Mouse (Mus musculus): ENCODE measurements at regions not wholly inside any gene's neighbourhood (a gene's known extent, or its start where the extent isn't known, plus 50 kb on each side); places are given as distances from the start of the nearest gene placed in this dataset.
A peak's percentile ranks its signal among the peaks of the same experiment; 100 is the strongest.

DNA sequence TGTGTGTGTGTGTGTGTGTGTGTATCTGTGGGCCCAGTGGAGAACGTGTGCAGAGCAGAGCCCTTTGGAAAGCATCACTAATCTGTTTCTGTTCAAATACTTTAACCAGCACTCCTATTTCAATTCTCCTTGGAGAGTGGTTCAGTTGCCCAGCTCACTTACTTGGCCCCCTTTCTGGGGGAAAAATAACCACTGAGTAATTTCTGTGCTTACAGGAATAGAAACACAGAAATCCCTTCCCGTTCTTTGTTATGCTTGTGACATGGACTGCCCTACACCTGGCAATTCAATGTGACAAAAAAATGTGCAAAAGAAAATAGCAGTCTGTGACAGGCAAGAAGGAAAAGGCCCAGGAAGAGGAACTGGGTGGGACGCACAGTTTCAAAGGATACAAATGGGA is 249.7 kb downstream of the Btg1 start:
- Histone ChIP-seq H3K9me3 (ENCODE audit: low read length) (no peaks in the 10 kb centered on the region), H3K4me3 (ENCODE audit: low read depth, low read length) (no peak overlapping the region), H3K4me1 (ENCODE audit: insufficient read depth, low read length) (no peaks in the 10 kb centered on the region), H3K36me3 (ENCODE audit: insufficient read depth, low read length) (no peaks in the 10 kb centered on the region), H3K4me2 (ENCODE audit: low read depth, low read length, poor library complexity, severe bottlenecking) (no peak overlapping the region), H3K27me3 (ENCODE audit: insufficient read depth, low read length) (no peaks in the 10 kb centered on the region), H3K9ac (replicated peaks; ENCODE audit: low read length, poor library complexity, severe bottlenecking) (no peak overlapping the region), H3K27ac (ENCODE audit: low read depth, low read length) (no peak overlapping the region)
- DNase-seq (ENCODE audit: low spot score) (no peak), ATAC-seq (ENCODE audit: low FRiP score) (no peak)
- no peak for TF ChIP-seq CTCF (IDR thresholded peaks at IDR 0.05)
- WGBS: 67% methylated on average over 3 of the region's 3 CpGs

DNA sequence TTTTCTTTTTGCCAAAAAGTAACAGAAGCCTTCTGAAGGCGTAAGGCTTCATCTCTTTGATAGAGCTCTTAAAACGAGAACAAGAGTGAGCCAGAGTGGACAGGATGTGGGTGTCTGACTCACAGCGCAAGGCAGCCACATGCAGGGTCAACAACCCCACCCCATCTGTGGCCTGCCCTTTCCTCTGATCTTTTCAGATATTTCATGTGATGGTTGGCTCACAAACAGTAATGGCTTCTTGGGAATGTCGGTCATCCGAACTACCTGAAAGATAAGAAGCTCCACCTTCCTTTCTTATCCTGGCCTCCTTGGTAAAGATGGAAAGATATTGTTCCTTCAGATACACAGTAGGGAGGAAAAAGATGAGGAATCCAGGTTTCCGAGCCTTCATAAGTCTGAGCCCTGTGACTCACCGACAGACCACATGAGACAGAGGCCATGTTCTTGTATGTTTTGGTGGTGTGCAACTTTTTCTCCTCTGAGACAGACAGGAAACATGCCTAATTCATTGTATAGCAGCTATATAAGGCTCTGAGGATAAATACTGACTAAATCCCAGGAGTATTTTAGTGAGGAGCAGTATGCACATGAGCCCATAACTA is 254.9 kb downstream of the Btg1 start:
- H3K9ac ChIP-seq (replicated peaks; ENCODE audit: low read length, poor library complexity, severe bottlenecking): no peak overlapping the region
- WGBS: 89% methylated on average over 7 of the region's 7 CpGs
- H3K4me1 ChIP-seq (ENCODE audit: insufficient read depth, low read length): no peaks in the 10 kb centered on the region
- H3K36me3 ChIP-seq (ENCODE audit: insufficient read depth, low read length): no peaks in the 10 kb centered on the region
- TF ChIP-seq CTCF (IDR thresholded peaks at IDR 0.05): no peak
- no peak overlapping the region for H3K4me2 ChIP-seq (ENCODE audit: low read depth, low read length, poor library complexity, severe bottlenecking)
- no peak overlapping the region for H3K27ac ChIP-seq (ENCODE audit: low read depth, low read length)
- no peak overlapping the region for H3K4me3 ChIP-seq (ENCODE audit: low read depth, low read length)
- no peak for DNase-seq (ENCODE audit: low spot score)
- no peaks in the 10 kb centered on the region for H3K9me3 ChIP-seq (ENCODE audit: low read length)
- no peak for ATAC-seq (ENCODE audit: low FRiP score)
- no peaks in the 10 kb centered on the region for H3K27me3 ChIP-seq (ENCODE audit: insufficient read depth, low read length)

DNA sequence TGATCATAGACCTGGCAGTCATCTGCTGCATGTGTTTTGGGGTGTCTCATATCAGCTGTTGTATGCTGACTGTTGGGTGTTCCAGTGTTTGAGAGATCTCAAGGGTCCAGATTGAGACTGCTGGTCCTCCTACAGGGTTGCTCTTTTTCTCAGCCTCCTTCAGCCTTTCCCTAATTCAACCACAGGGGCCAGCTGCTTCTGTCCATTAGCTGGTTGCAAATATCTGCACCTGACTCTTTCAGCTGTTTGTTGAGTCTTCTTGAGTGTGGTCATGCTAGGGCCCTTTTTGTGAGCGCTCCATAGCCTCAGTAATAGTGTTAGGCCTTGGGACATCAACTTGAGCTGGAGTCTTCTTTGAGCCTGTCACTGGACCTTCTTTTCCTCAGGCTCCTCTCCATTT is 257.8 kb downstream of the Btg1 start:
- Histone ChIP-seq H3K4me2 (ENCODE audit: low read depth, low read length, poor library complexity, severe bottlenecking) (no peak overlapping the region), H3K9ac (replicated peaks; ENCODE audit: low read length, poor library complexity, severe bottlenecking) (no peak overlapping the region), H3K9me3 (ENCODE audit: low read length) (no peaks in the 10 kb centered on the region), H3K27me3 (ENCODE audit: insufficient read depth, low read length) (no peaks in the 10 kb centered on the region), H3K4me1 (ENCODE audit: insufficient read depth, low read length) (no peaks in the 10 kb centered on the region), H3K4me3 (ENCODE audit: low read depth, low read length) (no peak overlapping the region), H3K36me3 (ENCODE audit: insufficient read depth, low read length) (no peaks in the 10 kb centered on the region), H3K27ac (ENCODE audit: low read depth, low read length) (no peak overlapping the region)
- WGBS: 95% methylated on average over 1 of the region's 1 CpGs
- ATAC-seq (ENCODE audit: low FRiP score) (no peak), DNase-seq (ENCODE audit: low spot score) (no peak)
- TF ChIP-seq CTCF (IDR thresholded peaks at IDR 0.05): no peak

DNA sequence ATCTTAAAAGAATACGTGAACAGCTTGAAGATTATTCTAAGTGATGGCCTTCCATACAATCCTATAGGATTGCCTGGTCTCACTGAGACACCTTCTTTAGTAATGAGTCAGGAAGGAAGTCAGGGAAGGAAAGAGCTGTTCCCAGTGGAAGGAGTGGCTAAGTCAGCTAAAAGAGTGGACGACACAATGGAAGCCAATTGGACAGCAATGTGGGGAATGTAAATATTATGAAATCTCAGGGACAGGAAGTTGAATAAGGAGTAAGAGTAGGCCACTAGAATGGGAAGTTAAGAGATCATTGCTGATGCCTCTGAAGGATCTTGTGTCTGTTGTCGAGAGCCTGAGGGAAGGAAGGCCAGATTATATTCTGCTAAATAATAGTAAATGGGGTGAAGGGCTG is 258.9 kb downstream of the Btg1 start:
- TF ChIP-seq CTCF (IDR thresholded peaks at IDR 0.05): no peak
- Histone ChIP-seq H3K4me2 (ENCODE audit: low read depth, low read length, poor library complexity, severe bottlenecking) (no peak overlapping the region), H3K9me3 (ENCODE audit: low read length) (no peaks in the 10 kb centered on the region), H3K4me1 (ENCODE audit: insufficient read depth, low read length) (no peaks in the 10 kb centered on the region), H3K27ac (ENCODE audit: low read depth, low read length) (no peak overlapping the region), H3K9ac (replicated peaks; ENCODE audit: low read length, poor library complexity, severe bottlenecking) (no peak overlapping the region), H3K27me3 (ENCODE audit: insufficient read depth, low read length) (no peaks in the 10 kb centered on the region), H3K36me3 (ENCODE audit: insufficient read depth, low read length) (no peaks in the 10 kb centered on the region), H3K4me3 (ENCODE audit: low read depth, low read length) (no peak overlapping the region)
- 83% methylated on average over 3 of the region's 3 CpGs for WGBS
- no peak for DNase-seq (ENCODE audit: low spot score)
- ATAC-seq (ENCODE audit: low FRiP score): no peak

DNA sequence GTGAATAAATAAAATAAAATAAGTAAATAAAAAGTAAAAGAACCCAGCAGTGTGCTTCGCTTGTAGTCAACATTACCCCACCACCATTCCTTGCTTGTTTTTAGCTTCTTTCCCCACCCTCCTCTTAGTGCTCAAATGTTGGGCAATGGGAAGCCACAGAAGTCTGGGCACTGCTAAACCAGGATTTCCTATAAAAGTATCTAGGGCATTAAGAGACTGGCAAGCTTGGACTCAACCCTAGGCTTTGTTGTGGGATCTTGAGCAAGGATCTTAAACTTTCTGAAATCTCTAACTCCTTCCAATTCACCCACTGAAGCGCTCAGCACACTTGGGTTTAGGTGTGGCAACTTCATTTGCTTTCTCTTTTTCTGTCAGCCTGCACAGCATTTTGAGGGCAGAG is 262.6 kb downstream of the Btg1 start:
- TF ChIP-seq CTCF (IDR thresholded peaks at IDR 0.05): no peak
- Histone ChIP-seq H3K4me2 (ENCODE audit: low read depth, low read length, poor library complexity, severe bottlenecking) (no peak overlapping the region), H3K4me3 (ENCODE audit: low read depth, low read length) (no peak overlapping the region), H3K27ac (ENCODE audit: low read depth, low read length) (no peak overlapping the region), H3K9ac (replicated peaks; ENCODE audit: low read length, poor library complexity, severe bottlenecking) (no peak overlapping the region), H3K36me3 (ENCODE audit: insufficient read depth, low read length) (no peaks in the 10 kb centered on the region), H3K27me3 (ENCODE audit: insufficient read depth, low read length) (no peaks in the 10 kb centered on the region), H3K9me3 (ENCODE audit: low read length) (no peaks in the 10 kb centered on the region), H3K4me1 (ENCODE audit: insufficient read depth, low read length) (no peaks in the 10 kb centered on the region)
- 100% methylated on average over 2 of the region's 2 CpGs for WGBS
- DNase-seq (ENCODE audit: low spot score) (no peak), ATAC-seq (ENCODE audit: low FRiP score) (no peak)

DNA sequence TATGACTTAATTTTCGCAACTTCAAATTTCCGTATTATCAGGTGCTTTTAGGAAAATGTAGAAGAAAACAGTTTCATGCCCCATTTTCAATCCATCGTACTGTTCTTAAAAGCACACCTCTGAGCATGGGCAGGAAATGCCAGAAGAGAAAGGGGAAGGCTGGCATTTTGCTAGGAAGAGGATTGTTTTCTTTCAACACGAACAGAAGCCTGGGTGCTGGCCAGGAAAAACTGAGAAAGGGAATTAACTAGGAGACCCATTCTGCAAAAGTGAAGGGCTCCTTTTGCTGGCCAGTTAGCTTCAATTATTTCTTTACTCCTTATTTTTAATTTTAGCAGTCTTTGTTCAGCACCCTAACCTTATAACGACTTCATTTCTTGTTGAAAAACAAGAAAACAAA is 264.0 kb downstream of the Btg1 start:
- 64% methylated on average over 5 of the region's 5 CpGs for WGBS
- DNase-seq (ENCODE audit: low spot score) (peak; percentile 11), ATAC-seq (ENCODE audit: low FRiP score) (no peak)
- no peaks in the 10 kb centered on the region for H3K36me3 ChIP-seq (ENCODE audit: insufficient read depth, low read length)
- H3K9me3 ChIP-seq (ENCODE audit: low read length): no peaks in the 10 kb centered on the region
- H3K27ac ChIP-seq (ENCODE audit: low read depth, low read length): no peak overlapping the region
- no peak overlapping the region for H3K4me3 ChIP-seq (ENCODE audit: low read depth, low read length)
- no peak for TF ChIP-seq CTCF (IDR thresholded peaks at IDR 0.05)
- no peak overlapping the region for H3K9ac ChIP-seq (replicated peaks; ENCODE audit: low read length, poor library complexity, severe bottlenecking)
- H3K27me3 ChIP-seq (ENCODE audit: insufficient read depth, low read length): no peaks in the 10 kb centered on the region
- H3K4me1 ChIP-seq (ENCODE audit: insufficient read depth, low read length): no peaks in the 10 kb centered on the region
- no peak overlapping the region for H3K4me2 ChIP-seq (ENCODE audit: low read depth, low read length, poor library complexity, severe bottlenecking)

Measured in midbrain, postnatal 0 days (tissue).